Mouse (Mus musculus): ENCODE measurements at regions not wholly inside any gene's neighbourhood (a gene's known extent, or its start where the extent isn't known, plus 50 kb on each side); places are given as distances from the start of the nearest gene placed in this dataset.

GRCm38 (mm10) chr11:22617204-22617874 lies 105.5 kb downstream of the Tmem17 start:
- Histone ChIP-seq H3K4me1 (ENCODE audit: control insufficient read depth in 2 of 2, insufficient read depth in 2 of 2, low read length in 2 of 2) (peaks cover 5 to 6% of the 10 kb centered on the region in 2 experiments; a peak in 2 of 4 replicates), H3K36me3 (ENCODE audit: control insufficient read depth, insufficient read depth, low read length) (no peaks in the 10 kb centered on the region), H3K9me3 (ENCODE audit: control insufficient read depth, low read length) (no peaks in the 10 kb centered on the region), H3K4me2 (ENCODE audit: low read length) (peak overlapping the region; percentile 71), H3K27ac (replicated peaks in 1 of 2; ENCODE audit: control insufficient read depth in 1 of 2, insufficient read depth in 1 of 2, low read depth in 2 of 2, low read length in 2 of 2) (0 out of 4 replicates have a peak overlapping the region, but pooled peaks of 1 of the 2 experiments have one; percentile 5), H3K9ac (ENCODE audit: low read length) (peak overlapping the region; percentile 69), H3K4me3 (ENCODE audit: control insufficient read depth in 1 of 2, insufficient read depth in 1 of 2, low read depth in 1 of 2, low read length in 2 of 2) (peak overlapping the region; percentile 36 to 47), H3K27me3 (ENCODE audit: control insufficient read depth, insufficient read depth, low read length) (no peaks in the 10 kb centered on the region)
- WGBS = 8% methylated on average over 21 of the region's 21 CpGs
- peak; percentile 83 for ATAC-seq (ENCODE audit: insufficient number of reproducible peaks, insufficient read depth, low FRiP score, low read depth)

- Histone ChIP-seq H3K4me2 (ENCODE audit: low read length) (no peak overlapping the region), H3K27me3 (ENCODE audit: control insufficient read depth, insufficient read depth, low read length) (no peaks in the 10 kb centered on the region), H3K36me3 (ENCODE audit: control insufficient read depth, insufficient read depth, low read length) (no peaks in the 10 kb centered on the region), H3K9ac (ENCODE audit: low read length) (no peak overlapping the region), H3K9me3 (ENCODE audit: control insufficient read depth, low read length) (no peaks in the 10 kb centered on the region), H3K27ac (replicated peaks in 1 of 2; ENCODE audit: control insufficient read depth in 1 of 2, insufficient read depth in 1 of 2, low read depth in 2 of 2, low read length in 2 of 2) (no peak overlapping the region), H3K4me1 (ENCODE audit: control insufficient read depth in 2 of 2, insufficient read depth in 2 of 2, low read length in 2 of 2) (peaks cover 5 to 6% of the 10 kb centered on the region in 2 experiments; a peak in 2 of 4 replicates), H3K4me3 (ENCODE audit: control insufficient read depth in 1 of 2, insufficient read depth in 1 of 2, low read depth in 1 of 2, low read length in 2 of 2) (no peak overlapping the region)
- ATAC-seq (ENCODE audit: insufficient number of reproducible peaks, insufficient read depth, low FRiP score, low read depth) = no peak
- WGBS = 78% methylated on average over 8 of the region's 8 CpGs
Observed at GRCm38 (mm10) chr11:22620912-22621705, 109.2 kb downstream of the Tmem17 start.

GRCm38 (mm10) chr11:22621868-22622267 lies 110.0 kb downstream of the Tmem17 start:
- Histone ChIP-seq H3K4me3 (ENCODE audit: control insufficient read depth in 1 of 2, insufficient read depth in 1 of 2, low read depth in 1 of 2, low read length in 2 of 2) (no peak overlapping the region), H3K4me1 (ENCODE audit: control insufficient read depth in 2 of 2, insufficient read depth in 2 of 2, low read length in 2 of 2) (peaks cover 5 to 6% of the 10 kb centered on the region in 2 experiments; a peak in 2 of 4 replicates), H3K27me3 (ENCODE audit: control insufficient read depth, insufficient read depth, low read length) (no peaks in the 10 kb centered on the region), H3K9ac (ENCODE audit: low read length) (no peak overlapping the region), H3K9me3 (ENCODE audit: control insufficient read depth, low read length) (no peaks in the 10 kb centered on the region), H3K4me2 (ENCODE audit: low read length) (no peak overlapping the region), H3K27ac (replicated peaks in 1 of 2; ENCODE audit: control insufficient read depth in 1 of 2, insufficient read depth in 1 of 2, low read depth in 2 of 2, low read length in 2 of 2) (no peak overlapping the region), H3K36me3 (ENCODE audit: control insufficient read depth, insufficient read depth, low read length) (no peaks in the 10 kb centered on the region)
- ATAC-seq (ENCODE audit: insufficient number of reproducible peaks, insufficient read depth, low FRiP score, low read depth) = no peak
- WGBS = 42% methylated on average over 6 of the region's 6 CpGs

GRCm38 (mm10) chr11:22622496-22622997 lies 110.7 kb downstream of the Tmem17 start:
- 69% methylated on average over 8 of the region's 8 CpGs for WGBS
- H3K36me3 ChIP-seq (ENCODE audit: control insufficient read depth, insufficient read depth, low read length) = no peaks in the 10 kb centered on the region
- no peak overlapping the region for H3K4me2 ChIP-seq (ENCODE audit: low read length)
- no peak overlapping the region for H3K9ac ChIP-seq (ENCODE audit: low read length)
- H3K4me1 ChIP-seq (ENCODE audit: control insufficient read depth in 2 of 2, insufficient read depth in 2 of 2, low read length in 2 of 2) = peaks cover 0 to 4% of the 10 kb centered on the region in 2 experiments; a peak in 1 of 4 replicates
- H3K27ac ChIP-seq (replicated peaks in 1 of 2; ENCODE audit: control insufficient read depth in 1 of 2, insufficient read depth in 1 of 2, low read depth in 2 of 2, low read length in 2 of 2) = no peak overlapping the region
- H3K4me3 ChIP-seq (ENCODE audit: control insufficient read depth in 1 of 2, insufficient read depth in 1 of 2, low read depth in 1 of 2, low read length in 2 of 2) = no peak overlapping the region
- no peaks in the 10 kb centered on the region for H3K27me3 ChIP-seq (ENCODE audit: control insufficient read depth, insufficient read depth, low read length)
- H3K9me3 ChIP-seq (ENCODE audit: control insufficient read depth, low read length) = no peaks in the 10 kb centered on the region
- ATAC-seq (ENCODE audit: insufficient number of reproducible peaks, insufficient read depth, low FRiP score, low read depth) = no peak

- Histone ChIP-seq H3K4me2 (ENCODE audit: low read length) (no peak overlapping the region), H3K4me1 (ENCODE audit: control insufficient read depth in 2 of 2, insufficient read depth in 2 of 2, low read length in 2 of 2) (peaks cover 15 to 17% of the 10 kb centered on the region in 2 experiments), H3K9ac (ENCODE audit: low read length) (no peak overlapping the region), H3K36me3 (ENCODE audit: control insufficient read depth, insufficient read depth, low read length) (no peaks in the 10 kb centered on the region), H3K9me3 (ENCODE audit: control insufficient read depth, low read length) (no peaks in the 10 kb centered on the region), H3K27ac (replicated peaks in 1 of 2; ENCODE audit: control insufficient read depth in 1 of 2, insufficient read depth in 1 of 2, low read depth in 2 of 2, low read length in 2 of 2) (no peak overlapping the region), H3K27me3 (ENCODE audit: control insufficient read depth, insufficient read depth, low read length) (no peaks in the 10 kb centered on the region), H3K4me3 (ENCODE audit: control insufficient read depth in 1 of 2, insufficient read depth in 1 of 2, low read depth in 1 of 2, low read length in 2 of 2) (no peak overlapping the region)
- ATAC-seq (ENCODE audit: insufficient number of reproducible peaks, insufficient read depth, low FRiP score, low read depth) = no peak
- 77% methylated on average over 1 of the region's 1 CpGs for WGBS
Observed at GRCm38 (mm10) chr11:22626407-22626806, 114.5 kb downstream of the Tmem17 start.

- no peak overlapping the region for H3K4me3 ChIP-seq (ENCODE audit: control insufficient read depth in 1 of 2, insufficient read depth in 1 of 2, low read depth in 1 of 2, low read length in 2 of 2)
- H3K27ac ChIP-seq (replicated peaks in 1 of 2; ENCODE audit: control insufficient read depth in 1 of 2, insufficient read depth in 1 of 2, low read depth in 2 of 2, low read length in 2 of 2) = peak overlapping the region in 1 of 2 experiments; percentile 73; a peak in 1 of 4 replicates
- no peak overlapping the region for H3K9ac ChIP-seq (ENCODE audit: low read length)
- H3K36me3 ChIP-seq (ENCODE audit: control insufficient read depth, insufficient read depth, low read length) = no peaks in the 10 kb centered on the region
- H3K27me3 ChIP-seq (ENCODE audit: control insufficient read depth, insufficient read depth, low read length) = no peaks in the 10 kb centered on the region
- peaks cover 15 to 24% of the 10 kb centered on the region in 2 experiments for H3K4me1 ChIP-seq (ENCODE audit: control insufficient read depth in 2 of 2, insufficient read depth in 2 of 2, low read length in 2 of 2)
- H3K4me2 ChIP-seq (ENCODE audit: low read length) = no peak overlapping the region
- 85% methylated on average over 5 of the region's 5 CpGs for WGBS
- H3K9me3 ChIP-seq (ENCODE audit: control insufficient read depth, low read length) = no peaks in the 10 kb centered on the region
- no peak for ATAC-seq (ENCODE audit: insufficient number of reproducible peaks, insufficient read depth, low FRiP score, low read depth)
Observed at GRCm38 (mm10) chr11:22628497-22628896, 116.6 kb downstream of the Tmem17 start.

GRCm38 (mm10) chr11:22628979-22629378 lies 117.1 kb downstream of the Tmem17 start:
- H3K4me1 ChIP-seq (ENCODE audit: control insufficient read depth in 2 of 2, insufficient read depth in 2 of 2, low read length in 2 of 2) = peaks cover 15 to 24% of the 10 kb centered on the region in 2 experiments
- H3K36me3 ChIP-seq (ENCODE audit: control insufficient read depth, insufficient read depth, low read length) = no peaks in the 10 kb centered on the region
- no peak overlapping the region for H3K4me3 ChIP-seq (ENCODE audit: control insufficient read depth in 1 of 2, insufficient read depth in 1 of 2, low read depth in 1 of 2, low read length in 2 of 2)
- no peak overlapping the region for H3K9ac ChIP-seq (ENCODE audit: low read length)
- no peaks in the 10 kb centered on the region for H3K27me3 ChIP-seq (ENCODE audit: control insufficient read depth, insufficient read depth, low read length)
- 61% methylated on average over 5 of the region's 5 CpGs for WGBS
- H3K9me3 ChIP-seq (ENCODE audit: control insufficient read depth, low read length) = no peaks in the 10 kb centered on the region
- peak overlapping the region; percentile 69; the same call in 1 of the 2 replicates for H3K4me2 ChIP-seq (ENCODE audit: low read length)
- ATAC-seq (ENCODE audit: insufficient number of reproducible peaks, insufficient read depth, low FRiP score, low read depth) = no peak
- peak overlapping the region in 1 of 2 experiments; percentile 73; a peak in 2 of 4 replicates for H3K27ac ChIP-seq (replicated peaks in 1 of 2; ENCODE audit: control insufficient read depth in 1 of 2, insufficient read depth in 1 of 2, low read depth in 2 of 2, low read length in 2 of 2)

All from heart, embryonic 14.5 days (tissue).